Mouse (Mus musculus): ENCODE data around the gene Inf2. TPM values are rescaled to one million over a fixed set of nuclear protein-coding genes. Genes with fewer than 3 reads are reported as not detected.

Gene Inf2
- polyA plus RNA-seq, 1 experiment, result 2.9 TPM

DNA sequence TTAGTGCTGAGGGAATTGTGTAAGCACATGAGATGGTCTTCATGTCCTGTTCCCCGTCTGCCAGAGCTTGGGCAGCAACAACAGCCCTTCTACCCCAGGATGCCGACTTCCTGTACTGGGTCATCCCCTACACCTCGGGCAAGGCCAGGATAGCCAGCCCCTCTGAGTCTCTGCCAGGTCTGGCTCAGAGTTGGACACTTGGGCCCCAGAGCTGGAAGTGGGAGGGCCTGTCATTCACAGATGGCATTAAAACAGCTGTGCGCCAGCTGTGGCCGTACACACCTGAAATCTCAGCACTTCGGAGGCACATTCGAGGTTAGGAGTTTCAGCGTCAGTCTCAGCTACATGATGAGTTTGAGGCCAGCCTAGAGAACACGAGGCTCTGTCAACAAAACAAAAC lies 7.9 kb downstream of the Inf2 start:
- H3K36me3 ChIP-seq (ENCODE audit: control insufficient read depth, insufficient read depth, low read length), result no peaks in the 10 kb centered on the region
- no peaks in the 10 kb centered on the region for H3K27me3 ChIP-seq (ENCODE audit: control insufficient read depth, insufficient read depth, low read length)
- H3K4me1 ChIP-seq (ENCODE audit: control insufficient read depth, insufficient read depth, low read length), result peaks cover 2% of the 10 kb centered on the region; the same call in 1 of the 2 replicates
- no peak overlapping the region for H3K4me3 ChIP-seq (ENCODE audit: control insufficient read depth, low read depth, low read length)
- H3K27ac ChIP-seq (ENCODE audit: control insufficient read depth, insufficient read depth, low read depth, low read length), result no peak overlapping the region
- TF ChIP-seq POLR2A (IDR thresholded peaks at IDR 0.05; ENCODE audit: control insufficient read depth, low read depth, low read length) (no peak), CTCF (IDR thresholded peaks at IDR 0.05; ENCODE audit: control insufficient read depth, insufficient read depth, insufficient replicate concordance, low read depth, low read length) (no peak)

DNA sequence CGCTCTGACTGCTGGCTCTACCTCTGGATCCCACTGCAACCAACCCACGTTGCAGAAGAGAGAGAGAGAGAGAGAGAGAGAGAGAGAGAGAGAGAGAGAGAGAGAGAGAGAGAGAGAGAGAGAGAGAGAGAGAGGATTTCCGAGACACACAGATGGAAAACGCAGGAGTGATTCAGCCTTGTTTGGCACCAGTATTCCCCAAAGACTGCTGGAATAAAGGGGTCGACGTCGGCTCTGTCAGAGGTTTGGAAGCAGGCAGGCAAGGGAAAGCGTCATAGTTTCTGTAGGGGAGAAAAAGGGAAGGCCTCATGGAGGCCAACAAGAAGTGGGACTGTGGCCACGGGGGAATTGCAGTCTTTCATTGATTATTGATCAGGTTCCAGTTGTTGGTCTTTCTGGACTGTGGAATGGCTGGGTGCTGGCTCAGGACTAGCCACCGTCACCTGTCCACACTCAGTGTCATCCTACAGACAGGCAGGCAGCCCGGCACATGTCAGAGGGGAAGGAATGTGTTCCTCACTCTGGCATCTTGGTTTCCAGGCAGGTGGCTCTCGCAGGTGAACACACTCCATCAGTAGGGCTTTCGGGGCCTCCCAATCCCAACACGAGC lies 8.4 kb downstream of the Inf2 start:
- no peaks in the 10 kb centered on the region for H3K36me3 ChIP-seq (ENCODE audit: control insufficient read depth, insufficient read depth, low read length)
- H3K27ac ChIP-seq (ENCODE audit: control insufficient read depth, insufficient read depth, low read depth, low read length), result no peak overlapping the region
- H3K27me3 ChIP-seq (ENCODE audit: control insufficient read depth, insufficient read depth, low read length), result no peaks in the 10 kb centered on the region
- TF ChIP-seq POLR2A (IDR thresholded peaks at IDR 0.05; ENCODE audit: control insufficient read depth, low read depth, low read length), result no peak
- TF ChIP-seq CTCF (IDR thresholded peaks at IDR 0.05; ENCODE audit: control insufficient read depth, insufficient read depth, insufficient replicate concordance, low read depth, low read length), result no peak
- no peak overlapping the region for H3K4me3 ChIP-seq (ENCODE audit: control insufficient read depth, low read depth, low read length)
- H3K4me1 ChIP-seq (ENCODE audit: control insufficient read depth, insufficient read depth, low read length), result peaks cover 2% of the 10 kb centered on the region; the same call in 1 of the 2 replicates

DNA sequence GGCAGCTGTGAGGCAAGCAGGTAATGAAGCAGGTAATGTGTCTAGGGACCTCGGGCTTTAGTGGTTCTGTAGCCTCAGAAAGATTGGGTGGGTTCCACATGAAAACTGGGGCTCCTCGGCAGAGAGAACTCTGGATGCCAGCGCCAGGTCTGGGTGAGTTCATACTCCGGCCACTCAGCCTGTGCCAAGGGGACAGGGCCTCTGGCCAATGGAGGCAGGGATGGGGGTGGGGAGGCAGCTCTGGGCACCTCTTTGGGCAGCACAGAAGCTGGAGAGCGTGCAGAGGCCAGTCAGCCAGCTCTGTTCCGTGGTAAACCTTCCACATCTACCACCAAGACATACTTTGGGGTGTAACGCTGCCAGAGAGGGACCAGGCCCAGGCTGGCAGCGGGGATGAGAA lies 9.0 kb downstream of the Inf2 start:
- H3K27ac ChIP-seq (ENCODE audit: control insufficient read depth, insufficient read depth, low read depth, low read length), result no peak overlapping the region
- H3K36me3 ChIP-seq (ENCODE audit: control insufficient read depth, insufficient read depth, low read length), result no peaks in the 10 kb centered on the region
- H3K27me3 ChIP-seq (ENCODE audit: control insufficient read depth, insufficient read depth, low read length), result no peaks in the 10 kb centered on the region
- no peak for TF ChIP-seq CTCF (IDR thresholded peaks at IDR 0.05; ENCODE audit: control insufficient read depth, insufficient read depth, insufficient replicate concordance, low read depth, low read length)
- no peak for TF ChIP-seq POLR2A (IDR thresholded peaks at IDR 0.05; ENCODE audit: control insufficient read depth, low read depth, low read length)
- H3K4me1 ChIP-seq (ENCODE audit: control insufficient read depth, insufficient read depth, low read length), result peaks cover 2% of the 10 kb centered on the region; the same call in 1 of the 2 replicates
- no peak overlapping the region for H3K4me3 ChIP-seq (ENCODE audit: control insufficient read depth, low read depth, low read length)

DNA sequence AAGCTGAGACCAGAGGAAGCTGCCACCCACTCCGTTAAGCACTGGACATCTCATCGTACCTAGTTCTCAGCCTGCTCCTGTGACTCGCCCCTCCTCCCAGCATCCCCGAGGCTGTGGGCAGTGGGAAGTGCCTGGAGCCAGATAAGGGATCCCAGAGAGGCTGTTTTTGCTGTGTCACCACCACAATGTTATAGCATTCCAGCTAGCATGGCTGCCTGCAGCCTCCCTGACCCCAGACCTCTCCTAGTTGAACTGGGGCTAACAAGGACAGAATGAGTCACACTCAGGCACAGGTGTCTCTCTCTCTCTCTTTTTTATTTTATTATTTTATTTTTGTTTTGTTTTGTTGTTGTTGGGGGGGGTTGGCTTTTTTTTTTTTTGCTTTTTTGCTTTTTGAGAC lies 10.6 kb downstream of the Inf2 start:
- Histone ChIP-seq H3K27me3 (ENCODE audit: control insufficient read depth, insufficient read depth, low read length) (no peaks in the 10 kb centered on the region), H3K36me3 (ENCODE audit: control insufficient read depth, insufficient read depth, low read length) (no peaks in the 10 kb centered on the region), H3K4me1 (ENCODE audit: control insufficient read depth, insufficient read depth, low read length) (peaks cover 2% of the 10 kb centered on the region; the same call in 1 of the 2 replicates), H3K4me3 (ENCODE audit: control insufficient read depth, low read depth, low read length) (no peak overlapping the region), H3K27ac (ENCODE audit: control insufficient read depth, insufficient read depth, low read depth, low read length) (no peak overlapping the region)
- TF ChIP-seq CTCF (IDR thresholded peaks at IDR 0.05; ENCODE audit: control insufficient read depth, insufficient read depth, insufficient replicate concordance, low read depth, low read length), result no peak
- TF ChIP-seq POLR2A (IDR thresholded peaks at IDR 0.05; ENCODE audit: control insufficient read depth, low read depth, low read length), result no peak

DNA sequence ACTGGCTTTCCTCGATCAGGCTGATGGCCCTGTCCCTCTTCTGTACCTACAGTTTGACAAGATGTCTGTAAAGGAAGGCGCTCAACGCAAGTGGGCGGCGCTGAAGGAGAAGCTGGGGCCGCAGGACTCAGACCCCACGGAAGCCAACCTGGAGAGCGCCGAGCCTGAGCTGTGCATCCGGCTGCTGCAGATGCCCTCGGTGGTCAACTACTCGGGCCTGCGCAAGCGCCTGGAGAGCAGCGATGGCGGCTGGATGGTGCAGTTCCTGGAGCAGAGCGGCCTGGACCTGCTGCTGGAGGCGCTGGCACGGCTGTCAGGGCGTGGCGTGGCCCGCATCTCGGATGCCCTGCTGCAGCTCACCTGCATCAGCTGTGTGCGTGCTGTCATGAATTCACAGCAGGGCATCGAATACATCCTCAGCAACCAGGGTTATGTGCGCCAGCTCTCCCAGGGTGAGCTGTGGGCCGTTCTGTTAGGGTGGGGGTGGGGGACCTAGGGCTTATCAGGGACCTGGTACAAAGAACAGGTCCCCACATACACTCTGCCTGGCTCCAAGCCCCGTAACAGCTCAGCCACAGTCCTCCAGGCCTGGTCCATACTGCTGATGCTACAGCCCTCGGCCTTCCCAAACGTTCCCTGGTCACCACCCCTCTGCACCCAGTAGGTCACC lies 11.5 kb downstream of the Inf2 start:
- TF ChIP-seq CTCF (IDR thresholded peaks at IDR 0.05; ENCODE audit: control insufficient read depth, insufficient read depth, insufficient replicate concordance, low read depth, low read length) (no peak), POLR2A (IDR thresholded peaks at IDR 0.05; ENCODE audit: control insufficient read depth, low read depth, low read length) (no peak)
- Histone ChIP-seq H3K4me1 (ENCODE audit: control insufficient read depth, insufficient read depth, low read length) (peaks cover 2% of the 10 kb centered on the region; the same call in 1 of the 2 replicates), H3K36me3 (ENCODE audit: control insufficient read depth, insufficient read depth, low read length) (no peaks in the 10 kb centered on the region), H3K4me3 (ENCODE audit: control insufficient read depth, low read depth, low read length) (no peak overlapping the region), H3K27me3 (ENCODE audit: control insufficient read depth, insufficient read depth, low read length) (no peaks in the 10 kb centered on the region), H3K27ac (ENCODE audit: control insufficient read depth, insufficient read depth, low read depth, low read length) (no peak overlapping the region)

DNA sequence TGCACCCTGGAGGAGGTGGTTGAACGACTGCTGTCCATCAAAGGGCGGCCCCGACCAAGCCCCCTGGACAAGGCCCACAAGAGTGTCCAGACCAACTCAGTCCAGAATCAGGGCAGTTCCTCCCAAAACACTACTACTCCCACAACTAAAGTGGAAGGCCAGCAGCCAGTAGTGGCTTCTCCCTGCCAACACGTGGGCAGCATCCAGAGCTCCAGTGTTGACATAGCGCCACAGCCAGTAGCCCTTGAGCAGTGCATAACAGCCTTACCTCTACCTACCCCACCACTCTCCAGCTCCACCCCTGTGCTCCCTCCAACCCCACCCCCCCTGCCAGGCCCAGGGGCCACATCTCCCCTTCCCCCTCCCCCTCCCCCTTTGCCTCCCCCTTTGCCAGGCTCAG lies 15.4 kb downstream of the Inf2 start:
- no peak for TF ChIP-seq POLR2A (IDR thresholded peaks at IDR 0.05; ENCODE audit: control insufficient read depth, low read depth, low read length)
- TF ChIP-seq CTCF (IDR thresholded peaks at IDR 0.05; ENCODE audit: control insufficient read depth, insufficient read depth, insufficient replicate concordance, low read depth, low read length), result no peak
- Histone ChIP-seq H3K4me1 (ENCODE audit: control insufficient read depth, insufficient read depth, low read length) (no peaks in the 10 kb centered on the region), H3K4me3 (ENCODE audit: control insufficient read depth, low read depth, low read length) (no peak overlapping the region), H3K27me3 (ENCODE audit: control insufficient read depth, insufficient read depth, low read length) (no peaks in the 10 kb centered on the region), H3K36me3 (ENCODE audit: control insufficient read depth, insufficient read depth, low read length) (no peaks in the 10 kb centered on the region), H3K27ac (ENCODE audit: control insufficient read depth, insufficient read depth, low read depth, low read length) (no peak overlapping the region)

DNA sequence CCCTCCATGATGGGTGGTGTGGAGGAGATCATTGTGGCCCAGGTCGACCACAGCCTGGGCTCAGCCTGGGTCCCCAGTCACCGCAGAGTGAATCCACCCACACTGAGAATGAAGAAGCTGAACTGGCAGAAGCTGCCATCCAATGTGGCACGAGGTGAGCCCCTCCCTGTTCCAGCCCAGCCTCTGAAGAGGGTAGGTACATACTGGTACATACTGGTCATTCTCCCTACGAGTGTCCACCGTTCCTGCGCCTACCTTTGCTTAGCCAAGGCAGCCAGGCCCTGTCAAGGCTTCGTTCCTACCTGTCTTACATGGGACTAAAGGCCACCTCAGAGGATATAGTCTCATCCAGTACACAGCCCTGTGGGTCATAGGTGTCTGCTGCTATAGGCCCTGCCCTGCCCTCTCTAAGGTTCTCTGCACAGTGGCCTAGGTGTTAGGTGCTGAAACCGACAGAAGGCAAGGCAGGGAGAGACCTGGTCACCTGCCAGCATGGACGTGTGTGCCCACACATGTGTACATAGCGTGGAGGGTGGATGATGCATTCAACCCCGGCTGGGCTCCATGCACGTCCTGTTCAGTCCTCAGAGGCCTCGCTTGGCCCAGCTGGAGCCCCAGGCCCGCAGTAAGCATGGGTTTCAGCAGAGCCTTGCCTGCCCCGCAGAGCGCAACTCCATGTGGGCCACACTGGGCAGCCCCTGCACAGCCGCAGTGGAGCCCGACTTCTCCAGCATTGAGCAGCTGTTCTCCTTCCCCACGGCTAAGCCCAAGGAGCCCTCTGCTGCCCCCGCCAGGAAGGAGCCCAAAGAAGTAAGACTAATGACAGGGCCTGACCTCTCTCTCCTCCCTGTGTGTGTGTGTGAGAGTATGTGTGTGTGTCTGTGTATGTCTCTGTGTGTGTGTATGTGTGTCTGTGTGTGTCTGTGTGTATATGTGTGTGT lies 16.4 kb downstream of the Inf2 start:
- no peak overlapping the region for H3K4me3 ChIP-seq (ENCODE audit: control insufficient read depth, low read depth, low read length)
- H3K27ac ChIP-seq (ENCODE audit: control insufficient read depth, insufficient read depth, low read depth, low read length), result no peak overlapping the region
- no peaks in the 10 kb centered on the region for H3K36me3 ChIP-seq (ENCODE audit: control insufficient read depth, insufficient read depth, low read length)

More for the DNA sequence above, 16.4 kb downstream of the Inf2 start:
- H3K27me3 ChIP-seq (ENCODE audit: control insufficient read depth, insufficient read depth, low read length), result no peaks in the 10 kb centered on the region
- TF ChIP-seq CTCF (IDR thresholded peaks at IDR 0.05; ENCODE audit: control insufficient read depth, insufficient read depth, insufficient replicate concordance, low read depth, low read length) (peak; percentile 14; the same call in 1 of the 2 replicates), POLR2A (IDR thresholded peaks at IDR 0.05; ENCODE audit: control insufficient read depth, low read depth, low read length) (no peak)
- no peaks in the 10 kb centered on the region for H3K4me1 ChIP-seq (ENCODE audit: control insufficient read depth, insufficient read depth, low read length)
